Mouse (Mus musculus) heart, adult 2 months (tissue): ENCODE measurements around the gene Slc17a8. TPM values are rescaled to one million over a fixed set of nuclear protein-coding genes. Genes with fewer than 3 reads are reported as not detected.

ENCODE experiments used
- DNase-seq, 2 experiments: peaks; one replicate each; pipeline ENCODE4 v3.0.0; 2021
- H3K27ac ChIP-seq: fragments of 200-600 bp; 2 replicates; pipeline ENCODE4 v1.8.1; 2022
- H3K27me3 ChIP-seq: fragments of 200-500 bp; 2 replicates; pipeline ENCODE4 v1.6.1; 2012; ENCODE audit warnings: mild to moderate bottlenecking, low read length, inconsistent platforms, mixed read lengths; ENCODE audit not compliant: control insufficient read depth, insufficient read depth
- H3K36me3 ChIP-seq: fragments of 200-500 bp; 2 replicates; pipeline ENCODE4 v1.6.1; 2012; ENCODE audit warnings: low read length, inconsistent platforms; ENCODE audit not compliant: control insufficient read depth, insufficient read depth
- H3K4me1 ChIP-seq: fragments of 200-500 bp; 2 replicates; pipeline ENCODE4 v1.6.1; 2011; ENCODE audit warnings: low read length; ENCODE audit not compliant: control insufficient read depth, insufficient read depth
- H3K4me3 ChIP-seq: fragments of 200-600 bp; 2 replicates; pipeline ENCODE4 v1.8.1; 2022
- H3K79me2 ChIP-seq: fragments of 200-500 bp; replicated peaks from 2 replicates; pipeline ENCODE4 v1.6.1; 2012; ENCODE audit warnings: mild to moderate bottlenecking, inconsistent platforms, low read length, moderate library complexity, mixed read lengths; ENCODE audit not compliant: control insufficient read depth, insufficient read depth
- H3K9ac ChIP-seq: fragments of 200-500 bp; 2 replicates; pipeline ENCODE4 v1.6.1; 2012; ENCODE audit warnings: low read depth, mild to moderate bottlenecking, control low read depth, inconsistent platforms, low read length, mixed read lengths
- CTCF ChIP-seq: fragments of 200-600 bp; IDR thresholded peaks from 2 replicates; pipeline ENCODE4 v1.8.1; 2022; ENCODE audit warnings: antibody characterized with exemption, mild to moderate bottlenecking, moderate library complexity
- EP300 ChIP-seq: fragments of 200-500 bp; IDR thresholded peaks from 2 replicates; pipeline ENCODE4 v1.6.1; 2011; ENCODE audit warnings: low read depth, low read length, control low read depth; ENCODE audit not compliant: insufficient read depth
- POLR2A ChIP-seq: fragments of 200-500 bp; IDR thresholded peaks from 2 replicates; pipeline ENCODE4 v1.6.1; 2011; ENCODE audit warnings: mild to moderate bottlenecking, low read depth, low read length, control low read depth; ENCODE audit not compliant: insufficient read depth
- WGBS: fragments of 180-500 bp; shearing (Covaris S2); methylation state at CpG from one replicate; pipeline ENCODE4 v1.1.7; 2018; 5-methylcytosine and 5-hydroxymethylcytosine counted together
- intact Hi-C: fragments of 180-260 bp; cut with DNase I; formaldehyde crosslinking; loops from one replicate; pipeline ENCODE4 v1.15.1; 2025
- polyA plus RNA-seq: library from polyadenylated mRNA; depleted of rRNA; stranded (reverse); fragments of >200 nt; gene quantifications from 2 replicates; pipeline ENCODE4 v1.2.3, GENCODE M21; 2012
- total RNA-seq, 2 experiments: library from RNA; stranded (reverse); gene quantifications; 2 replicates each; pipeline ENCODE4 v1.2.3; 2021

Slc17a8 gene
- total and polyA plus RNA-seq, 3 experiments: not detected

DNA sequence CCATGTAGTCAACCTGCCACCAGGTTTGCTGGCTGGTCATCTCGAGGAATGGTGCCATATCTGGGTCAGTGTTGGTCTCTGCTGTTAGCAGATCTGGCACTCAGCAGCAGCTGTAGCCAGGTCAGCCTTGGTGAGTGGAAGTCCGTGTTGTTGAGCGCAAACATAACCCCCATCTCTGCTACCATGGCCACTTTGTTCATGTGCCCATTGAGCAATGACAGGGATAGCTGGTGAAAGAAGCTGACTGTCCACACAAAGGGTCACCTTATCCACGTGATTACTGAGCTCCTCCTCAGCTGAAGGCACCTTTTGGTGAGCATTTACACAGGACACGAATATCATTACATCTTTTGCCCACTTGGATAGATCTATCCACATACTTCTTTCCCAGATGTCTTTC is 68.0 kb downstream of the Slc17a8 start:
- Histone ChIP-seq H3K27ac (no peak overlapping the region), H3K4me1 (no peaks in the 10 kb centered on the region), H3K27me3 (no peaks in the 10 kb centered on the region), H3K9ac (no peak overlapping the region), H3K79me2 (no peaks in the 10 kb centered on the region), H3K36me3 (no peaks in the 10 kb centered on the region), H3K4me3 (no peak overlapping the region)
- no peak for DNase-seq
- WGBS: 82% methylated on average over 5 of the region's 5 CpGs
- intact Hi-C loops: no loop called here
- TF ChIP-seq POLR2A (no peak), CTCF (no peak), EP300 (no peak)

DNA sequence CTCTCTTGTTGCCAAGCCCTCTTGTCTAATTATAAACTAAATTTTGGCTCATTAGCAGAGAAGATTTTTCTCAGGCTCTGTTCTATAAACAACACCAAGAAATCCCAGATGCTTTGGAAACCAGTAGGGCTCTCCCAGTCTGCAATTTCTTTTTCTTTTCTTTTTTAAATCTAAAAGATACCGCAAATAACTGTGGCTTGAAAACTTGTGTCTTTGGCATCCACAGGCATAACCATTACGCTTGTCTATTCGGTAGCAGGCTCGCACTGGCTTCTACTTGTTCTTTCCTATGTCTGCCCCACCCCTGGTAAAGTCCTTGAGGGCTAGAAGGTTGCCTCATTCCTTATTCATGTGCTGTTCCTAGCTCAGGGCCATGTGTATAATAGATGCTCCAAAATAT is 69.4 kb downstream of the Slc17a8 start:
- TF ChIP-seq CTCF (no peak), POLR2A (no peak), EP300 (no peak)
- Histone ChIP-seq H3K9ac (no peak overlapping the region), H3K27me3 (no peaks in the 10 kb centered on the region), H3K4me1 (no peaks in the 10 kb centered on the region), H3K4me3 (no peak overlapping the region), H3K27ac (no peak overlapping the region), H3K36me3 (no peaks in the 10 kb centered on the region), H3K79me2 (no peaks in the 10 kb centered on the region)
- whole genome bisulfite sequencing: 70% methylated on average over 4 of the region's 4 CpGs
- intact Hi-C loops: no loop called here
- no peak for DNase-seq

DNA sequence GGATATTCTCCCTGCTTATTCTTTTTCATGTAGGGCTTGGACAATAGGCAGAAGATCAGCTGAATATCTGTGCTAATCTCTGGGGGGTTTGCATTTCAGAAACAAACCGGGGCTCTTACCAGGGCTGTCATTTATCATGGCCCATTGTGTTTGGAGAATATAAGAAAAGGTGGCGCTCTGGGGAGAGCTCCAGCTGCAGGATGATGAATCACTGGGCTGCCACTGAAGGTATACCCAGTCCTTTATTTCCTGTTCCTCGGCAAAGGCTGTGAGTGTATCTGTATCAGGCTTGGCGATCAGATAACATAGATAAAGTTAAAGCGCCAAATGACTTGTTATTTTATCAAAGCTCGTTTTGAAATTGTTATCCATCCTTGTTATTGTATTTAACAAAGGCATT is 73.0 kb downstream of the Slc17a8 start:
- no peak overlapping the region for H3K4me3 ChIP-seq
- WGBS: 47% methylated on average over 6 of the region's 6 CpGs
- no peaks in the 10 kb centered on the region; the same call in 1 of the 2 replicates for H3K4me1 ChIP-seq
- DNase-seq: no peak
- H3K9ac ChIP-seq: no peak overlapping the region
- no peak overlapping the region for H3K27ac ChIP-seq
- TF ChIP-seq CTCF (no peak), EP300 (no peak), POLR2A (no peak)
- H3K79me2 ChIP-seq: no peaks in the 10 kb centered on the region
- no peaks in the 10 kb centered on the region for H3K36me3 ChIP-seq
- no peaks in the 10 kb centered on the region for H3K27me3 ChIP-seq
- intact Hi-C loops: no loop called here

DNA sequence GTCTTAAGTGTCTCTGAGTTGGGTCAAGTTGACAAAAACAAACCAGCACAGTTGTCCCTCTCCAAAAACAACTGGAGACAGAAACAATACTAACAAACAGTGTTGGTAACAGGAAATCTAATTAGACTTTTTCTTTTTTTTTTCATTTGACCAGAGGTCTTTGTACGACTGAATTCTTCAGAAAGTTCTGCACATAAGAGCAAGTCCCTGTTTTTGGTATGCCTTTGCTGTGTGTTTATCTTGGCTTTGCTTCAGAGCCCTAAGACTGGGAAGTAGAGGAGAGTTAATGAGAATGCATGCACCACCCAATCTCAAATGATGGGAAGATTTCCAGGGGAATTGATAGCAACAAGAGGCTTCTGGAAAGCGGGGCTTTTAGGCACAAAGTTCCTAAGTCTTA is 74.1 kb downstream of the Slc17a8 start:
- TF ChIP-seq CTCF: no peak
- TF ChIP-seq EP300: no peak
- no peak for TF ChIP-seq POLR2A
- no peaks in the 10 kb centered on the region for H3K27me3 ChIP-seq
- no peaks in the 10 kb centered on the region; the same call in 1 of the 2 replicates for H3K4me1 ChIP-seq
- no peaks in the 10 kb centered on the region for H3K36me3 ChIP-seq
- H3K9ac ChIP-seq: no peak overlapping the region
- H3K4me3 ChIP-seq: no peak overlapping the region
- intact Hi-C loops: no loop called here
- H3K27ac ChIP-seq: no peak overlapping the region
- H3K79me2 ChIP-seq: no peaks in the 10 kb centered on the region
- 55% methylated on average over 2 of the region's 2 CpGs for WGBS
- DNase-seq: no peak

DNA sequence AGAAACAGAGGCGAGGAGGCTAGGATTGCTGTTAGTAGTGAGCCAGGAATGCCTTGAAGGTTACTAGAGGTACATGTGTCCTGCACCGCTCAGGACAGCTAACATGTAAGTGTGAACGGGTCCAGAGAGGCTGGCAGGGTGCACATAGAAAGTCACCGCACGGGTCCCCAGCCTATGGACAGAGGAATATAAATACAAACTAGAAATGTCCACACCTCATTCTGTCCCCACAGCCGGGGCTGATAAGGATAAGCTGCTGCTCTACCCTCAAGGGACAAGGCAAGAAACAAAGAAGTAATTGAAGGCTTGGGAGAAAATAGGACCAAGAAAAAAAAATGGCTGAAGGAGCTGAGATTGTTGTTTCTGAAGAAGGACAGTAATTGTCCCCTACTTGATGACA is 77.2 kb downstream of the Slc17a8 start:
- Histone ChIP-seq H3K36me3 (no peaks in the 10 kb centered on the region), H3K27ac (no peak overlapping the region), H3K27me3 (no peaks in the 10 kb centered on the region), H3K4me1 (no peaks in the 10 kb centered on the region; the same call in 1 of the 2 replicates), H3K4me3 (no peak overlapping the region), H3K9ac (no peak overlapping the region), H3K79me2 (no peaks in the 10 kb centered on the region)
- TF ChIP-seq EP300 (no peak), CTCF (no peak), POLR2A (no peak)
- DNase-seq: no peak
- intact Hi-C loops: no loop called here
- 33% methylated on average over 6 of the region's 6 CpGs for WGBS

DNA sequence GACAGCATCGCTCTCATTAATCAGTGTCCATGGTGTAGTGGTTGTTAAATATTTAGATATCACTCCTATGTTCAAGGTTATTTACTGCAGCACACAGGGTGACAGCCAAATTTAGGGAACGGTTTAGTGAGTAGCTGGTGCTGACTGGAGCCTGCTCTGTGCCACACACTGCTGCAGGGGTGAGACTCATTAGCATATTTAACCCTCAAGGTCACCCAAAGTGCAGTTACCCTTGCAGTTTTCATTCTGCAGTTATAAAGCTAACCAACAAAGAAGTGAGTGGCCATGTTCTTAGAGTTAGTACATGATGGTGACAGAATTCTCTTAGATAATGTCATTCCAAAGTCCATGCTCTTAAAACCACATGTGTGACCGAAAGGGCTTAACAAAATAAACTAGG is 78.7 kb downstream of the Slc17a8 start:
- Histone ChIP-seq H3K27ac (no peak overlapping the region), H3K4me1 (no peaks in the 10 kb centered on the region; the same call in 1 of the 2 replicates), H3K27me3 (no peaks in the 10 kb centered on the region), H3K9ac (no peak overlapping the region), H3K4me3 (no peak overlapping the region), H3K79me2 (no peaks in the 10 kb centered on the region), H3K36me3 (no peaks in the 10 kb centered on the region)
- intact Hi-C loops: no loop called here
- WGBS: 85% methylated on average over 3 of the region's 3 CpGs
- no peak for DNase-seq
- TF ChIP-seq CTCF (no peak), POLR2A (no peak), EP300 (no peak)
